Mouse (Mus musculus) lung, postnatal 0 days (tissue): ENCODE measurements around the gene Tmem266.

Experiments used
- CTCF ChIP-seq: IDR thresholded peaks from 2 replicates; pipeline ENCODE4 v1.5.1; 2016; ENCODE audit warnings: antibody characterized with exemption, mild to moderate bottlenecking
- EP300 ChIP-seq: IDR thresholded peaks from 2 replicates; pipeline ENCODE4 v1.6.1; 2016; ENCODE audit warnings: antibody characterized with exemption, mild to moderate bottlenecking, control low read depth

DNA sequence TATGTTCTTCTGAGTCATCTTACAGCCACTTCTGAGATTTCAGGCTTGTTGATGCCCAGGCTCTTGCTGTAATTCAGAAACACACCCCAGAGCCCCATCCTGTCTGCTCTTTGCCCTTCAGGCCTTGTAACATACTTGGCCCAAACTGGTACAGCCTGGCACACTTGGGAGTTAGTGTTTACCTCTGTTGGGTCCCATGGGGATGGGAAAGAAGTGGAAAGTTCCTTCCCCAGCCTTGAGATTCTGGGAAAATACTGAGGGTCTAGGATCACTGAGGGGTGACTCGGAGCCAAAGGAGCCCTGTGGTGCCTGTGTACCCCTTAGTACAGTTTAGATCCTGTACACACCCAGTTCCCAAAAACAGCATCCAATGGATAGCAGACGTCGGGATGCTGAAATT is 95.1 kb downstream of the Tmem266 start:
- TF ChIP-seq CTCF (no peak), EP300 (no peak)
